Mouse (Mus musculus): ENCODE measurements around the gene Ovol3.

DNA sequence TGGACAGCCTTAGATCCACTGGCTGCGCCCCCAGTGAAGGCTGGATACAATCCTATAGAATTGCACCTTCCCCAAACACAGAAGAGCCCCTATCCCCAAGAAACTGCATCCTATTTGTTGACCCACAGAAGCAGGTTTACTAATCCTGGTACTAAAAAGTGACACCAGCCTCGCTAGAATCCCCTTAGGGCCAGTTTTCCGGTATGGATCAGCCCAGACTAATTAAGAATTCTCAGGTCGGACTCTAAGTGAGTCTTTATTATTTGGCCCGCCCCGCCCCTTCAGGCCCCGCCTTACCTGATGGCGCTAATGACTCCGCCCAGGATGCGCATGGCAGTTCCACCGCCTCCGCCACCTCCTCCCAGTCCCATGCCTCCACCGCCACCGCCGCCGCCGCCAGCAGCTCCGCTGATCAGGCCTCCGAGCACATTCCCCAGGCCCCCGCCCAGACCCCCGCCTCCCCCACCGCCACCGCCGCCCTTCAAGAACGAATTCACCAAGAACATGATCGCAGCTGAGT is 41.9 kb downstream of the Ovol3 start:
- TF ChIP-seq CTCF (IDR thresholded peaks at IDR 0.05; ENCODE audit: borderline replicate concordance, insufficient read depth, low read length) (no peak), POLR2A (IDR thresholded peaks at IDR 0.05; ENCODE audit: low read depth, low read length) (peak; percentile 46; the same call in 1 of the 2 replicates)
